Mouse (Mus musculus) olfactory bulb, adult 2 months (tissue): ENCODE measurements at regions not wholly inside any gene's neighbourhood (a gene's known extent, or its start where the extent isn't known, plus 50 kb on each side); places are given as distances from the start of the nearest gene placed in this dataset.

Experiments used
- CTCF ChIP-seq: fragments of 200-500 bp; IDR thresholded peaks from 2 replicates; pipeline ENCODE4 v1.5.1; 2012; ENCODE audit warnings: low read depth, mild to moderate bottlenecking, low read length, moderate library complexity; ENCODE audit not compliant: insufficient read depth
- POLR2A ChIP-seq: fragments of 200-500 bp; IDR thresholded peaks from 2 replicates; pipeline ENCODE4 v1.6.1; 2012; ENCODE audit warnings: mild to moderate bottlenecking, low read depth, low read length, moderate library complexity; ENCODE audit not compliant: insufficient read depth

DNA sequence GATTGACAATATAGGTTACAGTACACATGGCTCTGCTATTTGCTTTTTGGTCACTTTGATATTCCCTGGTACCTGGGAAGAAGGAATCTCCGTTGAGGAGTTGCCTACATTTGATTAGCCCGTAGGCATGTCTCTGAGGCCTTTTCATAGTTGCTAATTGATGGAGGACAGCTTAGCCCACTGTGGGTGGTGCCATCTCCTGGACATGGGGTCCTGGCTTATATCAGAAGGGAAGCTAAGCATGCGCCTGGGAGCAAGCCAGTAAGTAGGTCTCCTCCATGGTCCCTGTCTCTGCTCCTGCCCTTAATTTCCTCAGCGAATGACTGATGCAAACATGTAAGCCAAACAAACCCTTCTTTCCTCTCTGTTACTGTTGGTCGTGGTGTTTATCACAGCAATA is 1335.8 kb upstream of the A1bg start:
- no peak for TF ChIP-seq CTCF
- no peak for TF ChIP-seq POLR2A
